Mouse (Mus musculus): ENCODE data around the gene Rc3h2.

GRCm38 (mm10) chr2:37452376-37452760 lies 29.7 kb upstream of the Rc3h2 start:
- TF ChIP-seq EP300 (IDR thresholded peaks at IDR 0.05; ENCODE audit: low read depth) (no peak), CTCF (IDR thresholded peaks at IDR 0.05; ENCODE audit: low read depth) (no peak)

Data from liver, postnatal 0 days (tissue).